Mouse (Mus musculus): ENCODE measurements around the gene Camsap2. TPM values are rescaled to one million over a fixed set of nuclear protein-coding genes. Genes with fewer than 3 reads are reported as not detected.

Camsap2 gene
- polyA plus RNA-seq, 1 experiment from 2014 or later = 34.7 TPM

DNA sequence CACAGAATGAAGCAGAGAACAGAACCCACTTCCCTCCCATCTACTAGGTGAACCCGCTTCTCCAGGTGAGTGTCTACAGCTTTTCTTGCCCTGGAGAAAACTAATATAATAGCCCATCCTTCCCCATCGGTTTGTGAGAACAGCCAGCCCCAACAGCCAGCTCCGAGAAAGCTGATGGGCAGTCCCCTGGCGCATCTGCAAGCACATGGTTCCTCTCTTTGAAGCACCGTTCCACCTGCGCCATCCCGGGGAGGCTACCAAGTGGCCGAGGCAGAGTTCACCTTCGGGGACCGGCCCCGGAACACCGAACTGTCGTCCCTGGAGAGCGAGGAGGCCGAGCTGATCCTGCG is 86.4 kb downstream of the Camsap2 start:
- Histone ChIP-seq H3K4me1 (ENCODE audit: control insufficient read depth, insufficient read depth, low read length) (peaks cover 6% of the 10 kb centered on the region; the same call in 1 of the 2 replicates), H3K27me3 (ENCODE audit: control insufficient read depth, insufficient read depth, low read length) (peaks cover 45% of the 10 kb centered on the region), H3K27ac (ENCODE audit: low read depth, low read length) (no peak overlapping the region), H3K9me3 (ENCODE audit: control insufficient read depth, low read length) (no peaks in the 10 kb centered on the region), H3K9ac (ENCODE audit: low read length) (no peak overlapping the region; the same call in 1 of the 2 replicates), H3K4me2 (ENCODE audit: low read depth) (peak overlapping the region; percentile 93), H3K36me3 (ENCODE audit: control insufficient read depth, insufficient read depth, low read length) (no peaks in the 10 kb centered on the region), H3K4me3 (ENCODE audit: low read depth, low read length) (peak overlapping the region; percentile 51)
- WGBS = 4% methylated on average over 16 of the region's 16 CpGs
- DNase-seq (ENCODE audit: low spot score) = no peak
- ATAC-seq (ENCODE audit: insufficient read depth, low FRiP score, low TSS enrichment) = peak; percentile 13; the same call in 1 of the 2 replicates

DNA sequence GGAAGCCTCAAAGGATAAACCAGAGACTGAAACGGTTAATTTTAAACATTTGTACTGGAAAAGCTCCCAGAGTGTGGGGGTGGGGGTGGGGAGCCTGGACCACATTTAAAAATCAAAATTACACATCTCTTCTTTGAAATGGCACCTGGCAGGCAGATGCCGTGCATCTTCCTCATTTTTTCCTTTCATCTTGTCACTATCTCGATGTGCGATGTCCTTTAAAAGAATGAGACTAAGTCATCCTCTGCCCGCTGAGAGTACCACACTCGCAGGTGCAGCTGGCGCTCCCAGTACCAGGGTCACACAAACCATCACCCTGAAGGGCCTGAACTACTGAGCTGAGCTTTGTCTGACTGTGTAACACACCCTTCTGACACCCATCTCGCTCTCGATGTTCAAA is 87.4 kb downstream of the Camsap2 start:
- no peak overlapping the region for H3K9ac ChIP-seq (ENCODE audit: low read length)
- H3K36me3 ChIP-seq (ENCODE audit: control insufficient read depth, insufficient read depth, low read length) = no peaks in the 10 kb centered on the region
- no peak overlapping the region for H3K27ac ChIP-seq (ENCODE audit: low read depth, low read length)
- no peaks in the 10 kb centered on the region for H3K9me3 ChIP-seq (ENCODE audit: control insufficient read depth, low read length)
- DNase-seq (ENCODE audit: low spot score) (no peak), ATAC-seq (ENCODE audit: insufficient read depth, low FRiP score, low TSS enrichment) (no peak)
- H3K4me1 ChIP-seq (ENCODE audit: control insufficient read depth, insufficient read depth, low read length) = peaks cover 6% of the 10 kb centered on the region; the same call in 1 of the 2 replicates
- WGBS = 73% methylated on average over 9 of the region's 9 CpGs
- H3K4me3 ChIP-seq (ENCODE audit: low read depth, low read length) = no peak overlapping the region
- no peak overlapping the region for H3K4me2 ChIP-seq (ENCODE audit: low read depth)
- peaks cover 45% of the 10 kb centered on the region for H3K27me3 ChIP-seq (ENCODE audit: control insufficient read depth, insufficient read depth, low read length)

DNA sequence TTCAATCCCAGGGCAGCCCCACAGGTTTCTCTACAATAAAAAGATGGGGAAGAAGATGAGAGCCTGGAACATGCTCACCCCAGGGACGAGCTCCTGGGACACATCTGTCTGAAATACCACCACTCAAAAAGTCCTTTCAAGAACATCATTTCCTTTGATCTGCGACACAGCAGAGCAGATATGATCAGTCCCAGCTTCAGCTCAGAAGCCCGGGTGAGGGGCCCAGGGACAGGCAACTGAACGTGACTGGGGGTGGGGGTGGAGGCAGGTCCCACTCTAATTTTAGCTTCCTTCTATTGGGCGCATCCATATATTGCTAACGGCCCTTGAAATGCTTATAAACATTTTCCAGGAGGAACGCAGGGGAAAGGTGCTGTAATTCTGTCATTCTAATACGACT is 90.2 kb downstream of the Camsap2 start:
- no peaks in the 10 kb centered on the region for H3K9me3 ChIP-seq (ENCODE audit: control insufficient read depth, low read length)
- no peak overlapping the region for H3K4me3 ChIP-seq (ENCODE audit: low read depth, low read length)
- H3K4me1 ChIP-seq (ENCODE audit: control insufficient read depth, insufficient read depth, low read length) = peaks cover 6% of the 10 kb centered on the region; the same call in 1 of the 2 replicates
- DNase-seq (ENCODE audit: low spot score) (no peak), ATAC-seq (ENCODE audit: insufficient read depth, low FRiP score, low TSS enrichment) (no peak)
- 40% methylated on average over 8 of the region's 8 CpGs for WGBS
- H3K27ac ChIP-seq (ENCODE audit: low read depth, low read length) = no peak overlapping the region
- H3K27me3 ChIP-seq (ENCODE audit: control insufficient read depth, insufficient read depth, low read length) = peaks cover 30% of the 10 kb centered on the region
- no peak overlapping the region for H3K4me2 ChIP-seq (ENCODE audit: low read depth)
- no peak overlapping the region for H3K9ac ChIP-seq (ENCODE audit: low read length)
- H3K36me3 ChIP-seq (ENCODE audit: control insufficient read depth, insufficient read depth, low read length) = no peaks in the 10 kb centered on the region

DNA sequence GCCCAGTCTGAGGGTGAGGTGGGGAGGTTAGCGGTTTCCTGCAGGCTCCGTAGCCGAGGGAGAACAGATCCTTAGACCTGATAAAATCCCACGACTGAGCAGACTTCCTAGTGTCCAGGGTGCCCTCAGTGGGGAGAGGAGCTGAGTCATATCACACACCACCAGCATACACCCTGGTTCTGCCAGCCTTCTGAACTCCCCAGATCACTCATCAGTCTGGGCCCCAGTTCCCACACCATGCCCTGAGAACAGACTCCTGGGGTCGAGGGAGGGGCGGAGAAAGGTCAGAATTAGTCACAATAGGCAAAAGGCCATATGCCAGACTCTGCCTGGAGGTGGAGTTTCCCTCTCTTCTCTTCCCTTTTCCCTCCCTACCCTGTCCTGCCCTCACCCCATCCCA is 90.7 kb downstream of the Camsap2 start:
- Histone ChIP-seq H3K27ac (ENCODE audit: low read depth, low read length) (no peak overlapping the region), H3K27me3 (ENCODE audit: control insufficient read depth, insufficient read depth, low read length) (peaks cover 25% of the 10 kb centered on the region), H3K9ac (ENCODE audit: low read length) (no peak overlapping the region), H3K9me3 (ENCODE audit: control insufficient read depth, low read length) (no peaks in the 10 kb centered on the region), H3K36me3 (ENCODE audit: control insufficient read depth, insufficient read depth, low read length) (no peaks in the 10 kb centered on the region), H3K4me1 (ENCODE audit: control insufficient read depth, insufficient read depth, low read length) (peaks cover 6% of the 10 kb centered on the region; the same call in 1 of the 2 replicates), H3K4me2 (ENCODE audit: low read depth) (no peak overlapping the region), H3K4me3 (ENCODE audit: low read depth, low read length) (no peak overlapping the region)
- 31% methylated on average over 6 of the region's 6 CpGs for WGBS
- ATAC-seq (ENCODE audit: insufficient read depth, low FRiP score, low TSS enrichment) (no peak), DNase-seq (ENCODE audit: low spot score) (no peak)

DNA sequence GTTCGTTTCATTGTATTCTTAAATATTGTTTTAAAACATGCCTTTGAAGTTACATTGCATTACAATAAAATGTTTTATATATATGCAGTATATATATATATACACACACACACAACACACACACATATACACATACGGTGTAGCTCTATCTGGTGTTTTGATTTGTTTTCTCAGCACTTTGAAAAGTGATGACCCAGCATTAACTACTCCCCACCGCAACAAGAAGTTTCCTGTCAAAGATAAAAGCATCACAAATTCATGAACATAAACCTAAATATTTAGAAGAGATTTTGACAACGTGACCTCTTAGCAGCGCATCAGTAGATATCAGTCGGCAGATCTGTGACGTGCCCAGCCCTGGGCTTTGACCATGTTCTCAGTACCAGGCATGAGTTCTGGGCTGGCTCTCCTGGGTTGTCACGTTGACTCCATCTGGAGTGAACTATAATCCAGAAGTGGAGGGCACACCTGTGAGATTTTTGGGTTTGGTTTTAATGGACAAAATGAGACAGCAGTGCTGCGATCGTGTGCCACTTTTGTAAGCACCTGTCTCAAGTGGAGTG is 91.3 kb downstream of the Camsap2 start:
- Histone ChIP-seq H3K4me3 (ENCODE audit: low read depth, low read length) (no peak overlapping the region), H3K9ac (ENCODE audit: low read length) (no peak overlapping the region), H3K9me3 (ENCODE audit: control insufficient read depth, low read length) (no peaks in the 10 kb centered on the region), H3K27me3 (ENCODE audit: control insufficient read depth, insufficient read depth, low read length) (peaks cover 19% of the 10 kb centered on the region), H3K4me1 (ENCODE audit: control insufficient read depth, insufficient read depth, low read length) (peaks cover 2% of the 10 kb centered on the region; the same call in 1 of the 2 replicates), H3K27ac (ENCODE audit: low read depth, low read length) (no peak overlapping the region), H3K4me2 (ENCODE audit: low read depth) (no peak overlapping the region), H3K36me3 (ENCODE audit: control insufficient read depth, insufficient read depth, low read length) (no peaks in the 10 kb centered on the region)
- 90% methylated on average over 10 of the region's 10 CpGs for WGBS
- ATAC-seq (ENCODE audit: insufficient read depth, low FRiP score, low TSS enrichment) (no peak), DNase-seq (ENCODE audit: low spot score) (no peak)

DNA sequence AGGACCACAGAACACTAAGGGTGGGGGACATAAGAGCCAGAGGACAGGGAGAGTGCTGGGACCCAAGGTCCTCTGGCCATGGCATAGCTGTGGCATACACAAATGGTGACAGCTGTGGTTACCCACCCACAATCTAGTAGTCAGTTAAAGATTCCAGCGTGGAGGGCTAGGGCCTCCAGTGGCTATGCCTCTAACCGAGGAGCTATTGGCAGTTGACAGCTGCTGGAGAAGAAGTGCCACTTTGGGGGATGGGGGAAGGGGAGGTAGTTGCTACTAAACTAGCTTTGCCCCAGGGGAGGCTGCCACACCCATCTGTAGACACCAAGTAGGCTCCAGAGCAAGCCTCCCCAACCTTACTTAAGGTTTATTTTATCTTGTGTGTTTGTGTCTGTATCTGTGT is 92.4 kb downstream of the Camsap2 start:
- Histone ChIP-seq H3K36me3 (ENCODE audit: control insufficient read depth, insufficient read depth, low read length) (no peaks in the 10 kb centered on the region), H3K4me3 (ENCODE audit: low read depth, low read length) (no peak overlapping the region), H3K27ac (ENCODE audit: low read depth, low read length) (no peak overlapping the region), H3K27me3 (ENCODE audit: control insufficient read depth, insufficient read depth, low read length) (peaks cover 9% of the 10 kb centered on the region), H3K4me2 (ENCODE audit: low read depth) (no peak overlapping the region), H3K4me1 (ENCODE audit: control insufficient read depth, insufficient read depth, low read length) (no peaks in the 10 kb centered on the region), H3K9me3 (ENCODE audit: control insufficient read depth, low read length) (no peaks in the 10 kb centered on the region), H3K9ac (ENCODE audit: low read length) (no peak overlapping the region)
- WGBS = 25% methylated on average over 2 of the region's 2 CpGs
- ATAC-seq (ENCODE audit: insufficient read depth, low FRiP score, low TSS enrichment) (no peak), DNase-seq (ENCODE audit: low spot score) (no peak)

DNA sequence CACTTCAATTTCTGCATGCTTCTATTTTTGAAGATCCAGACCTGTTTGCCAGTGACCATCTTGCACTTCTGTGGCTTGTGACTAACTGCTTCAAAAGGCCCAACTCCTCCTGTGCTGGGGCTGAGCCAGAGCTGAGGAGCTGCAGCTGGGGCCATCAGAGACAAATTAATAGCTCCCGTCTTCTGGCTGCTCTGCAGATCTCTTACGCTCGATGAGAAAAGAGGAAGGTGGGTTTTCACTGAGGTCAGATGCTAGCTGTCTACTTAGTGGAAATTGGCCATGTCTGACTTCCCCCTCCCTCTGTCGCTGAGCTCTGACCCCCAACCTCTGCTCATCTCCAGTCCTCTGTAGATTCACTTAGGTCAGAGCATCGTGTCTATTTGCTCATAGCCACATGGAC is 96.2 kb downstream of the Camsap2 start:
- Histone ChIP-seq H3K27me3 (ENCODE audit: control insufficient read depth, insufficient read depth, low read length) (no peaks in the 10 kb centered on the region), H3K4me1 (ENCODE audit: control insufficient read depth, insufficient read depth, low read length) (no peaks in the 10 kb centered on the region), H3K4me3 (ENCODE audit: low read depth, low read length) (no peak overlapping the region), H3K9ac (ENCODE audit: low read length) (no peak overlapping the region), H3K36me3 (ENCODE audit: control insufficient read depth, insufficient read depth, low read length) (no peaks in the 10 kb centered on the region), H3K9me3 (ENCODE audit: control insufficient read depth, low read length) (no peaks in the 10 kb centered on the region), H3K4me2 (ENCODE audit: low read depth) (no peak overlapping the region), H3K27ac (ENCODE audit: low read depth, low read length) (no peak overlapping the region)
- WGBS = 46% methylated on average over 5 of the region's 5 CpGs
- DNase-seq (ENCODE audit: low spot score) = no peak
- ATAC-seq (ENCODE audit: insufficient read depth, low FRiP score, low TSS enrichment) = no peak

DNA sequence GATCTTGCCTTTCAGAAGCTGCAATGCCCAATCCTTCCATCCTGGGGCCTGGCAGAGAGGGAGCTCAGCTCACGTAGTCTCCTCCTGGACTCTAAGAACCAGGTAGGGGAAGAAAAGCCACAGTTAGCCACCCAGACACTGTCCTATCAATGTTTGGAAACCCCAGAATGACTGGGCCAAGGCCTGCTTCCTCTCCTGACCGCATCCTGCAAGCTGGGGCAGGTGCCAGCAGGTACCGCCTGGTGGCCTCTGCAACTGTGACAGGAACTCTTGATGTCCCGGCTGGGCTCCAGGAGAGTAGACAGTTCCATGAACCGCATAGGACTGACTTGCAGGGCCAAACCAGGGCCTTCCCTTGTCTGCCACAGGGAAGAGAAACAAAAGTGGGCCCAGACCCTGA is 98.5 kb downstream of the Camsap2 start:
- WGBS = 88% methylated on average over 5 of the region's 5 CpGs

DNA sequence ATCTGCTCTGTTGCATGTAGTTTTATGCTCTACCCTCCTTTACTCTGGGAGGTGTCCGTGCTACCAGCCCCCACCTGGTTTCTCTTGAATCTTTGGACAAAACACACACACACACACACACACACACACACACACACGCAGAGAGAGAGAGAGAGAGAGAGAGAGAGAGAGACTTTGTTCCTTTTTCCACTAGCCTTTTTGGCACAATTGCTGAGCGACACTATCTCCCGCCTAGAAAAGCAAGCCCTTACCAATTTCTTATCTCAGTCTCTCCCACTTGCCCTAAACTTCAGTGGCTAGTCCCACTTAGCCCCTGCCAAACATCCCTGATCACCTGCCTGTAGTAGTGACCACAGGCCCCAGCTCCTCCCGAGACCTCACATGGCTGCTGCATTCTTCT is 101.4 kb downstream of the Camsap2 start:
- WGBS = 86% methylated on average over 5 of the region's 5 CpGs
- H3K27me3 ChIP-seq (ENCODE audit: control insufficient read depth, insufficient read depth, low read length) = no peaks in the 10 kb centered on the region

More for the DNA sequence above, 98.5 kb downstream of the Camsap2 start:
- no peak for ATAC-seq (ENCODE audit: insufficient read depth, low FRiP score, low TSS enrichment)
- Histone ChIP-seq H3K4me2 (ENCODE audit: low read depth) (no peak overlapping the region), H3K9ac (ENCODE audit: low read length) (no peak overlapping the region), H3K9me3 (ENCODE audit: control insufficient read depth, low read length) (no peaks in the 10 kb centered on the region), H3K27me3 (ENCODE audit: control insufficient read depth, insufficient read depth, low read length) (no peaks in the 10 kb centered on the region), H3K36me3 (ENCODE audit: control insufficient read depth, insufficient read depth, low read length) (no peaks in the 10 kb centered on the region), H3K4me1 (ENCODE audit: control insufficient read depth, insufficient read depth, low read length) (no peaks in the 10 kb centered on the region), H3K4me3 (ENCODE audit: low read depth, low read length) (no peak overlapping the region), H3K27ac (ENCODE audit: low read depth, low read length) (no peak overlapping the region)
- DNase-seq (ENCODE audit: low spot score) = no peak

More for the DNA sequence above, 101.4 kb downstream of the Camsap2 start:
- no peak overlapping the region for H3K4me2 ChIP-seq (ENCODE audit: low read depth)
- H3K36me3 ChIP-seq (ENCODE audit: control insufficient read depth, insufficient read depth, low read length) = no peaks in the 10 kb centered on the region
- no peak overlapping the region for H3K9ac ChIP-seq (ENCODE audit: low read length)
- H3K4me3 ChIP-seq (ENCODE audit: low read depth, low read length) = no peak overlapping the region
- H3K27ac ChIP-seq (ENCODE audit: low read depth, low read length) = no peak overlapping the region
- ATAC-seq (ENCODE audit: insufficient read depth, low FRiP score, low TSS enrichment) (no peak), DNase-seq (ENCODE audit: low spot score) (no peak)
- no peaks in the 10 kb centered on the region for H3K9me3 ChIP-seq (ENCODE audit: control insufficient read depth, low read length)
- no peaks in the 10 kb centered on the region for H3K4me1 ChIP-seq (ENCODE audit: control insufficient read depth, insufficient read depth, low read length)

Measured in neural tube, embryonic 11.5 days (tissue).